Mouse (Mus musculus) cerebellum, adult 2 months (tissue): ENCODE results near the gene Dhrs4. TPM values are rescaled to one million over a fixed set of nuclear protein-coding genes. Genes with fewer than 3 reads are reported as not detected.

Source experiments
- DNase-seq, 2 experiments: peaks; one replicate each; pipeline ENCODE4 v3.0.0; 2021
- H3K27ac ChIP-seq: fragments of 200-500 bp; 2 replicates; pipeline ENCODE4 v1.5.1; 2012; ENCODE audit warnings: low read length, control low read depth, inconsistent platforms; ENCODE audit not compliant: insufficient read depth
- H3K27me3 ChIP-seq: fragments of 200-500 bp; 2 replicates; pipeline ENCODE4 v1.6.1; 2012; ENCODE audit warnings: inconsistent platforms, mild to moderate bottlenecking, low read length, moderate library complexity; ENCODE audit not compliant: control insufficient read depth, insufficient read depth
- H3K4me1 ChIP-seq: fragments of 200-500 bp; 2 replicates; pipeline ENCODE4 v1.6.1; 2011; ENCODE audit warnings: low read length; ENCODE audit not compliant: control insufficient read depth, insufficient read depth
- H3K4me3 ChIP-seq: fragments of 200-500 bp; replicated peaks from 2 replicates; pipeline ENCODE3; 2011; ENCODE audit warnings: mild to moderate bottlenecking, low read depth, low read length, control low read depth; ENCODE audit not compliant: insufficient read depth
- CTCF ChIP-seq: fragments of 200-500 bp; IDR thresholded peaks from 2 replicates; pipeline ENCODE4 v1.5.1; 2011; ENCODE audit warnings: low read depth, mild to moderate bottlenecking, control low read depth, low read length, moderate library complexity, borderline replicate concordance; ENCODE audit not compliant: insufficient read depth
- POLR2A ChIP-seq: fragments of 200-500 bp; IDR thresholded peaks from 2 replicates; pipeline ENCODE4 v1.6.1; 2011; ENCODE audit warnings: low read length, control low read depth, borderline replicate concordance; ENCODE audit not compliant: insufficient read depth
- WGBS: fragments of 180-500 bp; shearing (Covaris S2); methylation state at CpG from one replicate; pipeline ENCODE4 v1.1.7; 2018; 5-methylcytosine and 5-hydroxymethylcytosine counted together
- polyA plus RNA-seq: library from polyadenylated mRNA; depleted of rRNA; stranded (reverse); fragments of >200 nt; gene quantifications from 2 replicates; pipeline ENCODE4 v1.2.3, GENCODE M21; 2012

Gene Dhrs4
- polyA plus RNA-seq, 1 experiment: 18.7 TPM

DNA sequence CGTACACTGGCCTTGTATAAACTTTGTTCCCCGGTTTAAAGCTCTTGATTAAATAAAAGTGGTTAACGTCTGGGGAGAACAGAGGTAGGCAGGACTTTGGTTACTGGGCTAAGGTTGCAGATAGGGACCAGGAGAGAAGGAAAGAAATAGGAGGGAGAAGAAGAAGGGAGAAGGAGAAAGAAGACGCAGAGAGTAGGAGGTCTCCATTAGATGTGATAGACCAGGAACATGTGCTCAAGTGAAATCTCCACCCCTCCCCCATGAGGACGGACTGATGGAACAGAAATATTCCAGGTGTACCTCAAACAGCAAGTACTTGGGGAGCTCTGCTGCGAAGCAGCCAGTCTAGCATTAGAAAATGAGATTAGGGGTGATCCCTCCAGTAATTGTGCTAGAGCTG is 8.7 kb upstream of the Dhrs4 start:
- WGBS: 87% methylated on average over 6 of the region's 6 CpGs
- TF ChIP-seq POLR2A (no peak), CTCF (no peak)
- H3K4me1 ChIP-seq: no peaks in the 10 kb centered on the region
- no peaks in the 10 kb centered on the region for H3K27me3 ChIP-seq
- H3K27ac ChIP-seq: no peak overlapping the region
- no peak for DNase-seq
- H3K4me3 ChIP-seq: no peak overlapping the region

DNA sequence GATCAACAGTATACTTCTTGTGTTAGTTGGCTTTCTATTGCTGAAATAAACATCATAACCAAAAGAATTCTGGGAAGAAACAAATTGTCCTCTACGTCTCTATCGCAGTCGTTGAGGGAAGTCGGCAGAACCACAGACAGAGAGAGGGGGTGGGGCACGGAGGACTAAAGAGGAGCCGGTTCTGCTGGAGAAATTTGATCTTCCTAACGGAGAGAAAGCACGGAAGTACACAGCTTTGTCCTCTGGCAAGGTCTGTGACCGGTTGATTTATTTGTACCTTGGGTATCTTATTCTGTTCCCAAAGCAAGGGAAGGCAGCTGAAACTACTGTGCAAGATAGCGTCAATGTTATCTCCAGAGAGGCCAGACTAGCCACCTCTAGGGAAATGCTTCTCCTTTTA is 7.8 kb upstream of the Dhrs4 start:
- DNase-seq: no peak
- TF ChIP-seq POLR2A (no peak), CTCF (no peak)
- H3K4me1 ChIP-seq: no peaks in the 10 kb centered on the region
- no peak overlapping the region for H3K4me3 ChIP-seq
- H3K27ac ChIP-seq: no peak overlapping the region
- no peaks in the 10 kb centered on the region for H3K27me3 ChIP-seq
- 25% methylated on average over 10 of the region's 10 CpGs for WGBS

DNA sequence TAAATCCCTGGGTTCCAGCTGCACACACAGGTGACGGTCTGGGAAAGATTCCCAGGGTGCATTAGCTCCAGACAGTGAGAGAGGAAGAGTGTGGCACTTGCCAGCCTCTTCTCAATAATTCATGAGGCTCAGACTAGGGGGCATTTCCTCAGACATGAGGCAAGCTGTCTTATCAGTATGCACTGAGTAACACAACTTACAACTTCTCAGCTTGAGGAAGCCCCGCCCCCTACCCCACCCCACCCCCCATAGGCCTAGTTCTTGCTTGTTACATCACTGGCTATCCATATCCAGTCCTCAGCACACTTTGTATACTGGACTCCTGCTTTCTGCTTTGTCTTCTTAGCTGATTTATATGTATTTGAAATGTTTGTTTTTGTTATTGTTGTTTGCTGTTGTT is 2.9 kb upstream of the Dhrs4 start:
- DNase-seq: no peak
- H3K27me3 ChIP-seq: no peaks in the 10 kb centered on the region
- no peak overlapping the region for H3K27ac ChIP-seq
- H3K4me3 ChIP-seq: no peak overlapping the region
- 40% methylated on average over 2 of the region's 2 CpGs for WGBS
- TF ChIP-seq POLR2A (no peak), CTCF (no peak)
- peaks cover 4% of the 10 kb centered on the region; the same call in 1 of the 2 replicates for H3K4me1 ChIP-seq

DNA sequence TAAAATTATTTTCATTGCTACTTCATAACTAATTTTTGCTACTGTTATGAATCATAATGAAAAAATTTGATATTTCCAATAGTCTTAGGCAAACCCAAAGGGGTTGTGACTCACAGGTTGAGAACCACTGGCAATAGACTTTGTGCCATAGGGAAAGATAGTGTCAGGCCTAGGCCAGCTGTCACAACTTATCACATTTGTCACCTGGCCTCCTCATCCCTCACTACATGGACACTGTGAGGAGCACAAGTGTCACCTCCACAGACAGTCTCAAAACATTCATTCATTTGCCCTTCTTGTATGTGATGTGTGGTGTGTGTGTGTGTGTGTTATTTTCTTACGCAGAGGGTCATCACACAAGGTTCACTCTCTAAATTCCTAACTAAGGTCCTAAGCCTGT is 1.1 kb upstream of the Dhrs4 start:
- H3K4me3 ChIP-seq: no peak overlapping the region
- no peaks in the 10 kb centered on the region for H3K27me3 ChIP-seq
- 100% methylated on average over 1 of the region's 1 CpGs for WGBS
- H3K4me1 ChIP-seq: peaks cover 4% of the 10 kb centered on the region; the same call in 1 of the 2 replicates
- TF ChIP-seq POLR2A: no peak
- no peak for TF ChIP-seq CTCF
- no peak for DNase-seq
- H3K27ac ChIP-seq: no peak overlapping the region

DNA sequence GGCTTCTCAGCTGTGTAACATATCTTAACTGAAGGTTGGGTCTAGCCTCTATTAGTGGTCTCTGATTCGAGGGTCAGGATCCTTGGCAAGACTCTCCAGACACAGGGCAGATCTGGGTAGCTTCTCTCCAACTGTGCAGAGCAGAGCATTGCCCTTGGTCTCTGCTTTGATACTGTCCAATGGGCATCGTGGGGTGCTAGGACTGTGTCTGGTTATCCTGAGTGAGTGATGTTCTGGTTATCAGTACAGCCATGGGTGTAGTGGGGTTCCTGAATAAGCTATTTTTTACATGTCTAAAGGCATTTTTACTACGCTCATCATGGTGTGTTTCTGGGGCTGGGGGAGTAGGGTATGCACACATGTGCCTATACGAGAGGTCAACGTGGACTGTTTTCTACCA is 729 bp upstream of the Dhrs4 start:
- no peak for DNase-seq
- H3K27me3 ChIP-seq: no peaks in the 10 kb centered on the region
- no peak overlapping the region for H3K4me3 ChIP-seq
- H3K27ac ChIP-seq: no peak overlapping the region
- no peak for TF ChIP-seq POLR2A
- TF ChIP-seq CTCF: no peak
- peaks cover 4% of the 10 kb centered on the region; the same call in 1 of the 2 replicates for H3K4me1 ChIP-seq
- 92% methylated on average over 5 of the region's 5 CpGs for WGBS

DNA sequence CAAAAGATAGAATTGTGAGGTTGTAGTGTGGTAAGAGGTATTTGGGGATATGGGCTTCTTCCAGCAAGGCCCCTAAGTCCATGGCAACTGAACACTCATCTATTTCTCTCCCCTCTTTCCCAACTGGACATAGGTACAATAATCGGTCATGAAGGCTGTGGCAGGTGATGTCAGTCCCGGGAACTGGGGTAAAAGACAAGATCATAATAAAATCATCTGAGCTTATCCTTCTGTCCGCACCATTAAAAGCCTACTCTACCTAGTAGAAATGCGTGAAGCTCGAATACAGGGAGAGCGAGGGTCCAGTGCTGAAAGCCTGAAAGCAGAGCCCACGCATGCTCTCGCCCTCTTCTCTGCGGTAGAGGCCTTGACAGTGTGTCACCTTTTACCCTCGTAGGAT is 1.1 kb downstream of the Dhrs4 start:
- Histone ChIP-seq H3K4me1 (peaks cover 4% of the 10 kb centered on the region; the same call in 1 of the 2 replicates), H3K27me3 (no peaks in the 10 kb centered on the region), H3K27ac (no peak overlapping the region), H3K4me3 (no peak overlapping the region)
- no peak for DNase-seq
- no peak for TF ChIP-seq POLR2A
- 94% methylated on average over 10 of the region's 10 CpGs for WGBS

DNA sequence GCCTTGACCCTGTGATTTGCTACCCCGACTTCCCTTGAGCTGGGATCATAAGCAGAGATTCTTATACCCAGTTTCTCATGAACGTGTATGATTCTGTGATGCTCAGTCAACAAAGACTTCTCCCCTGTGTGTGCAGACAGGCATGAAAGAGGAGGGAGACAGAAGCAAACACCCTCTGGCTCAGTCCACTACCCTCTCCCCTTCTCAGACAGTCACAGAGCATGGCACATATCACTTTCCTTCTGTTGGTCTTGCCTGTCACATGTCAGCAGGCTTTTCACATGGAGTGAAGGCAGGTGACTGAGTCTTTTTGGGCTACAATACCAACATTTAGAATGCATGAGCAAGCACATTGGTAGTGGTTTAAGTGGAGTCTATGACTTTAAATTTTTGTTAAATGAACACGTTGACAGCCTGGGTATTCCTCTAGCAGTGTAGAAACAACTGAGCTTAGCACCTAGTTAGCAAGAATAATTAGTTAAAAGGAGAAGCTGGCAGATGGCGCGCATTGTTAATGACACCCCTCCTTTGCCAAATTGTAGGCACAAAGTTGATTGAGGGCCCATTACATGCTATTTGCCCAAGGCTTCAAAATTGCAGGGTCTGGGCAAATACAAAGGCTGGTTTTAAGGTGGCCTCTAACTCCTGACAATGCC is 6.0 kb downstream of the Dhrs4 start:
- no peaks in the 10 kb centered on the region for H3K4me1 ChIP-seq
- no peak for DNase-seq
- no peak for TF ChIP-seq CTCF
- TF ChIP-seq POLR2A: no peak
- H3K4me3 ChIP-seq: no peak overlapping the region
- 51% methylated on average over 5 of the region's 5 CpGs for WGBS
- H3K27me3 ChIP-seq: no peaks in the 10 kb centered on the region
- no peak overlapping the region for H3K27ac ChIP-seq

DNA sequence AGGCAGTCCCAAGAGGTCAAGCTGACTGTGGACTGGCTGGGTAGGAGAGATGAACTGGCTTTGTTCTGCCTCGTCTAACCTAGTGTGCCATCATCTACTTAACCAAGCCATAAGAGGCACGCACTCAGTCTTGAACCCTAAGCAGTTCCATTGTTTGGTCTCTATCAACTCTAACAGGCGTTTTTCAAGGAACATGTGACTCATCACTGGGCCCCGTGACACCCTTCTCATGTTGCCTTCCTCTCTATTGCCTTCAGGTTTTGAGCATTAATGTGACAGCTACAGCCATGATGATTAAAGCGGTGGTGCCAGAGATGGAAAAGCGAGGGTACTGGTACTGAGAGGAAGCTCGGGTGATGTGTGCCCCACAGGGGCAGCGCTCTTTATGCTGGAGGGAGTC is 8.3 kb downstream of the Dhrs4 start:
- WGBS: 90% methylated on average over 8 of the region's 8 CpGs
- TF ChIP-seq CTCF (no peak), POLR2A (no peak)
- Histone ChIP-seq H3K4me1 (peaks cover 4% of the 10 kb centered on the region; the same call in 1 of the 2 replicates), H3K4me3 (no peak overlapping the region), H3K27ac (no peak overlapping the region), H3K27me3 (no peaks in the 10 kb centered on the region)
- DNase-seq: no peak
